Mouse (Mus musculus) left cerebral cortex, postnatal 10 days (tissue): ENCODE results near the gene Mucl3. TPM values are rescaled to one million over a fixed set of nuclear protein-coding genes. Genes with fewer than 3 reads are reported as not detected.

Experiments used
- DNase-seq, 2 experiments: peaks; one replicate each; pipeline ENCODE4 v3.0.0; 2021 to 2022; ENCODE audit warnings: low spot score in 2 of 2, mixed read lengths in 1 of 2; ENCODE audit errors: extremely low spot score in 1 of 2
- intact Hi-C: fragments of 180-260 bp; cut with DNase I; formaldehyde crosslinking; loops from one replicate; pipeline ENCODE4 v1.15.1; 2025
- total RNA-seq, 2 experiments: library from RNA; stranded (reverse); gene quantifications; 2 replicates each; pipeline ENCODE4 v1.2.3; 2021

Mucl3 gene
- total RNA-seq, 2 experiments from 2014 or later = not detected

DNA sequence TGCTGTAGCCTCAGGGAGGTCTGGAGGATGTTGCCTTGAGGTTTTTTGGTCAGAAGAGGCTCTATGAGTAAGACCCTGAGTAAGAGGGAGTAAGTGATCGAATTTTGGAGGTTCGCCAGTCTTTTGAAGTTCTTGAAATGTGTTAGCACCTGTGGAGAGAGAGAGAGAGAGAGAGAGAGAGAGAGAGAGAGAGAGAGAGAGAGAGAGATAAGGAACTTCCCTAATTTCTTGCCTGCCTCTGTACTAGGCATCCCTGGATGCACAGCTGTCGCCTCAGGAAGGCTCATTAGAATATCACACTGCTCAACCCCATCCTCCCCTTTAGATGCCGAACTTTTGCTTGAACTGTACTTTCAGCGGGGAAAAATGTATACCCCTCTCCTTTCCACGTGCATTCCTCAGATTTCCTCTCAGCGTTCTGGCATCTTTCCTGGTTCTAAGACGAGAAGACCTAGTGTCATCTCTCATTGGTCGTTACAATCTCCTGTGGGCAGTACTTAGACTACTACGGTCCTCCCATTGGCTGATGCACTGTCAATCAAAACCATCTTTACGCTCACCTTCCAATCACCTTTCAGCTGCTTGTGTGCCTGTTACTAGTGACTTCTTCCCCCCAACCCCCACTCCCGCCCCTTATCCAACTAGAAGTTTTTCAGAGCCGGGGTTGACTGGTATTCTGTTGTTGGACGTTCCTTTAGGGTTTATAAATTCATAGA is 4.9 kb downstream of the Mucl3 start:
- intact Hi-C loops = loop anchor here (5.0 kb wide), 1 partner anchor 99 kb away; no protein-coding TSS in a partner anchor

DNA sequence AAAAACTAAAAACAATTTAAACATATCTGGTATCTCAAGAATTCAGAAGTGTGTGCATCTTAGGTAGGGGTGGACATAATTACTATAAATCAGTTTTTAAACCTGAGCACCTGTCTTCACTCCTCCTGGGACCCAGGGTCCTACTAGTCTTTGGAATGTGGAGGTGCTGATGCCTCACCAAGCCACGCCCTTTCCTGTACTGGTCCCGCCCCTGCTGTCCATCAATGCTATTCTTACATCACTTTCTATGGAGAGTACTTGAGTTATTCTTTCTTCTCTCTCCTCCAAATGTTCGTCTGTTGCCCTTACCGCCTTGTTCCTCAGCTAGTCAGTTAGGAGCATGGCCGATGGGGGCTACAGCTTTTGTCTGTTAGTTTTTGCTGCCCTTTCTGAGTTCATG is 7.1 kb downstream of the Mucl3 start:
- peak in 1 of 2 experiments; percentile 63 for DNase-seq
- intact Hi-C loops = loop anchor here (5.0 kb wide), 1 partner anchor 101 kb away; no protein-coding TSS in a partner anchor

More for the DNA sequence above, 4.9 kb downstream of the Mucl3 start:
- peak in 1 of 2 experiments; percentile 51 for DNase-seq

DNA sequence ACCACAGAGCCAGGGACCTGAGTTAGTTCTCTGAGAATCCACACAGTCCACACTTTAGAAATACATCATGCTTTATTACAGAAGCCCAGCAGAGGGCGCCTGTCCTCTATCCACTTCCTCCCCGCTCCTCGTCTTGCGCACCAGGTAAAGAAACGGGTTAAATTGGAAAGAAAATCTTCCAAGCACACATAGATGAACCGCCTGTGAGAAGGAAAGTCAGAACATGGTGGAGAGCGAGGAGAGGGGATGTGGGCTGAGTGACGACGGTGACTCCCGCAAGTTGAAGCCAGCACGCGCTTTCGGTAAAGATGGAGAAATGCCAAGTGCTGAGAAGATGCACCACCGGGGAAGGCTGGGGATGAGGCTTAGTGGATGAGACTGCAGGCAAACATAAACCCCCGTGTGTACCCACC is 7.8 kb downstream of the Mucl3 start:
- intact Hi-C loops = loop anchor here (2.0 to 5.0 kb wide), 2 partner anchors 45 to 102 kb away; no protein-coding TSS in a partner anchor

DNA sequence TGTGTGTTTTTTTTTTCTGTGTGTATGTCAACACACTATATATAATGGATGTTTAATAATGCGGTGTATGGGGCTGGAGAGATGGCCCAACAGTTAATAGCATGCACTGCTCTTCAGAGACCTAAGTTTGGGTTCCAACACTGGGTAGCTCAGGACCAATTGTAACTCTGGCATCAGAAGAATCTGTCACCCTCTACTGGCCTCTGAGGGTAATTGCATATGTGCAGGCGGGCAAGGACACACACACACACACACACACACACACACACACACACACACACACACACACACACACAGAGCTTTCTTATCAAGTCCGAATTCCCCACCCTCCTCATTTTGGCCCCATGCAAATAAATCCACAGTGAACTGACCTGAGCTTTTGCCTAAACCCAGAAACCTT is 8.3 kb downstream of the Mucl3 start:
- DNase-seq = peak in 1 of 2 experiments; percentile 50
- intact Hi-C loops = loop anchor here (2.0 to 5.0 kb wide), 2 partner anchors 44 to 102 kb away; no protein-coding TSS in a partner anchor

More for the DNA sequence above, 7.8 kb downstream of the Mucl3 start:
- peak; percentile 74 to 88 for DNase-seq

DNA sequence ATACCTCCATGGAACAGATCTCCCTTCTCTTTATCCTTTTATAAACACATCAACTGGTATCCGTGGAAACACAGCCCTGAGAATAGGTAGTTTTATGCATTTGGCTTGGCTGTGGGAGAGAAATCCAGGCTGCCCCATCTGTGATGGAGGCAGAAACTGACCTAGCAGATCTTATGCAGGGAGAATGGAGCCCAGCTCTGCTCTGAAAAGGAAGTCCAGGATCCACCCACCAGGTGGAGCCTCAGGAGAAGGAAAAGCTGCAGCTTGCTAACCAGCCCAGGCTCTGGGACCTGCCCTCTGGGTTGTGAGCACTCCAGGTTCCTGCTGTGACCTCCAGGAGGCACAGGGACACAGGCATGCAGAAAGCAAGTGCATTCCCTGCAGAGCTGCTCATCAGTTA is 9.5 kb downstream of the Mucl3 start:
- peak; percentile 62 to 71 for DNase-seq
- intact Hi-C loops = loop anchor here (2.0 kb wide), 1 partner anchor 43 kb away; no protein-coding TSS in a partner anchor

DNA sequence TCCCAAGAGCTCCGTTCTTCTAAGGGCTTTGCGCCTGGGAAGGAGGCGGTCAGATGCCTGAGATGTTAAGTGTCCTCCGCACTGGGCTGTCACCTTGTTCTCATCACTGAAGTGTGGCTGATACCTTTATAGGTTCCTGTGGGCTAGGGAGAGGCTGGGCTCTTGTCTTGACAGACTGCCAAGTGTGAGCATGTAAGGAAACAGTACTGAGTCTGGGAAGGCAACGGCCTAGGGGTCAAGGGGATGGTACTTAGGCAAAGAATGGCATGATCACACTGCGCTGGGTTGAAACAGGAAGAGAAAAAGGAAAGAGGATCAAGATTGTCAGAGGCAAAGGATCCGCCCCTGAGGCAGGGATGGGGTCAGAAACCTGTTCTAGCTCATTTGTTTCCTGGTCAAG is 17.0 kb downstream of the Mucl3 start, which contains the start of gene Gm9573:
Gene Gm9573 (minus strand): TSS at position 101 of the 400 bp plus-strand sequence.
- no peak for DNase-seq
- intact Hi-C loops = no loop called here

DNA sequence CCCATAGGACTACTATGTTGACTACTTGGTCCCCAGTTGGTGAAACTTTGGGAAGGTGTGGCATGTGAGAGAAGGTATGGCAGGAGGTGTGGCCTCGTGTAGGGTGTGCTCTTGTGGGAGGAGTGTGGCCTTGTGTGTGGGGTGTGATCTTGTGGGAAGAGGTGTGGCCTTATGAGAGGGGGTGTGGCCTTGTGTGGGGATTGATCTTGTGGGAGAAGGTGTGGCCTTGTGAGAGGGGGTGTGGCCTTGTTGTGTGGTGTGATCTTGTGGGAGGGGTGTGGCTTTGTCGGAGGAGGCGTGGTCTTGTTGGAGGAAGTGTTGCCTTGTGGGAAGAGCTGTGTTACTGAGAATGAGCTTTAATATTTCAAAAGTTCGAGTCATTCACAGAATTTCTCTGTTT is 26.4 kb downstream of the Mucl3 start:
- no peak for DNase-seq
- intact Hi-C loops = no loop called here

DNA sequence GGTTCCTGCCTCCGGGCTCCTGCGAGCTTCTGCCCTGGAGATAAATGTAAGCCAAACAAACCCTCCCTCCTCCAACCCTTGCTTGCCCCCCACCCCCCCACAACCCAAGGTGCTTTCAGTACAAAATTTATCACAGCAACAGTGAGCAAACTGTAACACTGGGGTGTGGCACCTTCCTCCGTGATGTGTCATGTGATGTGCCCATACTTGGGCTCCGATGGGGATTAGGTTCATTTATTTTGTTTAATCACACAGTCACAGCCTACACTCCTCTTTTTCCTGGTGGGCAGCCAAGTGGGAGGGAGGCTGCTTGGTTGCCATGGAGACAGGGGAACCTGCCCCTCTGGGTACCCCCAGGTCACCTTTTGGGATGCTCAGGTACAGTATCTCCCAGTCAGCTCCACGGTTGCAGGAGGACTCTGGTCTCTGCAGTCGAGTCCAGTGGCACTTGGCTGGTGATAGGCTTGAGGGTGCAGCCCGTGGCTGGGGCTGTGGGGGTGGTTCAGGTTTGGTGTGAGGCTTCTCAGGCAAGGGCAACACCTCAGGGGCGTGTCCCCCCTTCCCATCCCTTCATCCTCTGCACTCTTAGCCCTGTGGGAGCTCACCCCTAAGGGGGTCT is 41.6 kb downstream of the Mucl3 start:
- DNase-seq = no peak
- intact Hi-C loops = no loop called here

DNA sequence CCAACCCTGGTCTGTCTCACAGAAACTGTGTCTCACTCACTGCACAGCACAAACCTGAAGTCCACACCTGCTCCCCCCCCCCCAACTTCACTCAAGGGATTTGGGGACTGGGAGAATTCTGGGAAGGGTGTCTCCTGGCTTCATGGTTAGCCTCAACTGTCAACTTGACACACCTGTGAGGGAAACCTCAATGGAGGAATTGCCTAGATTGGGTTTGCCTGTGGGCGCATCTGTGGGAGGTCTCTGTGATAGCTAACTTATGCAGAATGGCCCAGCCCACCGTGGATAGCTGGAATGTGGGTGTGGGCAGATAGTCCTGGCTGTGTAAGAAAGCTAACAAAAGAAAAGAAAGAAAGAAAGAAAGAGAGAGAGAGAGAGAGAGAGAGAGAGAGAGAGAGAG is 42.2 kb downstream of the Mucl3 start, which contains the start of gene Sfta2:
Gene Sfta2 (plus strand): TSS at position 301 of the 400 bp plus-strand sequence.
- intact Hi-C loops = no loop called here
- DNase-seq = no peak

DNA sequence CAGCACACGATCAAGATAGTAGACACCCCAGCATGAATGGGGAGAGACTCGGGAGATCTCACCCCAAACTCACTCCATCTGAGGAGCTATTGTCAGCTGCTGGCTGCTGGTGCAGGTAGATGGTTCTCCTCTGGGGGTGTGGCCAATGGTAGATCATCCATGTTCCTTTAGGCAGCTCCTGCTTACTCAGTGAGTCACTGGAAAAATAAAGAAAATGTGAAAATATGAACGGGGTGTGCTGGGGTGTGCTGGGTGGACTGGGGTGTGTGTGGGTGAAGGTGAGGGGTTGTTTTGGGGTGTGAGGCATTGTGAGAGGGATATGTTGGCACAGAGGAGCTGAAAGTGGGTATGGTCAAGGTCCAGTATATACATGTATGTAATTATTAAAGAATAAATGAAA is 46.1 kb downstream of the Mucl3 start:
- intact Hi-C loops = no loop called here
- no peak for DNase-seq

DNA sequence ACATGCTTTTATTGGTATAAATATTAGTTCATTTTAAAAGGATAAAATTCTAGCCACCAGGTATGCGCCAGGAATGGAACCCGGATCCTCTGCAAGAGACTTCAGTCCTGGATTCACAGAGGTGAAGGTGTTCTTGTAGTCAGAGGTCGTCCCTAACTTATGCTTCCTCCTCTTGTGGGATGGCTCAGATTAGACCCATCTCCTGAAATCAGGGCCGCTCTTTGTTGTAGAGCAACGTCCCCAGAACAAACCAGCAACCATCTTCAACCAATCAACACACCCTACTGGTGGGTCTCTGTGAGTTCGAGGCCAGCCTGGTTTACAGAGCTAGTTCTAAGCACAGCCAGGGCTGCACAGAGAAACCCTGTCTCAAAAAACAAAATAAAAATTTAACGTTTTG is 49.0 kb downstream of the Mucl3 start:
- intact Hi-C loops = no loop called here

DNA sequence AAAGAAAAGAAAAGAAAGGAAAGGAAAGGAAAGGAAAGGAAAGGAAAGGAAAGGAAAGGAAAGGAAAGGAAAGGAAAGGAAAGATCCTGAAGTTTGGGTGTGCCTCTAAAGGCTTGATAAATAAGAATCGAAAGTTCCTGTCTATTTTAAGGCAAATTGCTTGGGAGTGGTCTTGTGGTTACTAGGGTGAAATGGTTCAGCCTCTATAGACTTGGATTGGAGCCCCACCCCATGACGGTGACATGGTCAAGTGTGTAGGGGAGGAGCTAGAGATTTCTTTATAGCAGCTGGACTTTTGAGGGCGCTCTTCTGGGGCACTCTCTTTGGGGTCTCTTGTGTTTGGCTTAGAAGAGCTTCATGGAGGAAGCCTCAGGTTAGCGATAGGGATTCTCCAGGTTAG is 49.7 kb downstream of the Mucl3 start:
- no peak for DNase-seq
- intact Hi-C loops = no loop called here

More for the DNA sequence above, 49.0 kb downstream of the Mucl3 start:
- DNase-seq = no peak

DNA sequence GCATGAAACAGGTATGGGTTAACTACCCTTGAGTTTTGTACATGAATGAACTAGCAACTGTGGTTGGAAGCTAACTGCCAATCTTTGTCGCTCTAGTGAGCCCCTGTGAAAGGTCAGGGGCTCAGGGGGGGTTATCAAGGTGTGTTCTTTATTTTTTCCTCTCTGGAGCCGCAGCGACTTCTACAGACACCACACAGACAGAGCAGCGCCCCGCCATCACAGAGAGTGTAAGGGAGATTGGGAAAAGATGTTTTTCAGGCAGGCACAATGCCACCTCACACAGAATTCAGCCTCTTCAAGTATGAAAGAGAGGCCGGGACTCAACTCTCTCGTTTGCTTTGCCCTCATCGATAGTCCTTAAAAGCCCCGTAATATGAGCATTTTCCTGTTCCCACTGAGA is 51.4 kb downstream of the Mucl3 start:
- intact Hi-C loops = no loop called here
- no peak for DNase-seq

DNA sequence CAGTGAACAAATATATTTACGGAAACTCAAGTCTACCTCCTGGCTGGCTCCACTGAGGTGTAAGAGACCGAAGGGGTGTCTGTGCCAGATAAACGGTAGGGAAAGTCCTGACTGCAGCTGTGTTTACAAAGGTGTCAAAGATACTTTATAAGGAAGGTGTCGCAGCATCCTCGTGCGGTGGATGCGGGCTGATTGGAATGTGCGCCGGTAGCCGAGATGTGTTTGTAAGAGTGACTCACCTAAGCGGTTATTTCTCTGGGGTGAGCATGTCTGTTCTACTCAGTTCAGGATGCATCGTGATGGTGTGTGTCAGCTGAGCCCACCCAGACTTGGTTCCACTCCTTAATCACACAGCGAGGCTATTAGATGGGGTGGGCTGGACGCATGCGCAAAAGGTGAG is 51.8 kb downstream of the Mucl3 start:
- intact Hi-C loops = loop anchor here (2.0 kb wide), 1 partner anchor 43 kb away; no protein-coding TSS in a partner anchor
- no peak for DNase-seq

DNA sequence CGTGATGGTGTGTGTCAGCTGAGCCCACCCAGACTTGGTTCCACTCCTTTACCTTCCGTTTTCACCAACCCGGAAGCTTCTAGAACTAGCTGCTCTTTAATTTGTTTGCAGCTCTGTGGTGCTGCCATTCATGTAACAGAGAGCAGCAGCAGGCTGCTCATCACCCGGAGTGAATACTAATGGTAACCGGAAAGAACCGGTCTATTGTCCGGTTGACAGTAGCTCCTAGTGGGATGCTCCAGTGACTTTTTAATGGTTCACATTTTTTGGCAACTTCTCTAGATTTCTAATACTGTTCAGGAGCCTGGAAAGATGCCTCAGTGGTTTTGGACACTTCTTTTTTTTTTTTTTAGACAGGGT is 52.3 kb downstream of the Mucl3 start:
- no peak for DNase-seq
- intact Hi-C loops = loop anchor here (2.0 kb wide), 1 partner anchor 44 kb away; no protein-coding TSS in a partner anchor

DNA sequence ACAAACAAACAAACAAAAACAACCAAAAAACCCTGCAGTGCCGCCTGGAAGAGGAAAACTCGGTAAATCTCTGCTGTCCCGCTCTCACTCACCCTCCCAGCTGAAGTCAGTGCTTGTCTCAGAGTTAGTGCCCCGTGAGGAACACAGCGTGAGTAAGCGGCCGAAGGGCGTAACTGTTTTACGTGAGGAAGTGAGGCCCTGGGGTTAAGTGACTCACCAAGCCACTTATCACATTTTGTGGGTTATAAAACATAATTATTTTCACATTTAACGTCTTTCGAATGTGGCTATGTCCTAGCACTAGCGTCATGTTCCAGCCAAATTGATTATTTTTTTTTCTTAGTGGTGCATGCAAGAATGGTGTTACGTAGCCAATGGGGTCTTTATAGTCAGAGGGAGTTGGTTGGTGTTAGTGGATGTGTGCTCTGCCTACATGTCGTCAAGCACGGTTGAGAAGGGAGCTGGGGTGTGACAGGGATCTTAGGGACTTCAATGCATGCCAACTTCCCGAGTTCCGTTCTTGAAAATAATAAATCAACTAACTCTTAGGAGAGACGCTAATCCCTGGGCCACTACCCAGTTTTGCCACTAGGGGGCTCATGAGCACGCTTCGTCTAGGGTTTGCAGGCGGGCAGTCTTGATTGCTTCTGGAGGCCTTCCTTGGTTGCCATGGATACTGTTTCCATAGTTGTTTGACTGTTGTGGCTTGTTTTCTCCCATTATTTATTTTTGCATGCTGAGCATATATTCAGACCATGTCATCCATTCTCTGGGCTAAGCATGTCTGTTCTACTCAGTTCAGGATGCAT is 52.9 kb downstream of the Mucl3 start:
- intact Hi-C loops = loop anchor here (2.0 kb wide), 1 partner anchor 44 kb away; no protein-coding TSS in a partner anchor
- peak; percentile 82 to 83 for DNase-seq

DNA sequence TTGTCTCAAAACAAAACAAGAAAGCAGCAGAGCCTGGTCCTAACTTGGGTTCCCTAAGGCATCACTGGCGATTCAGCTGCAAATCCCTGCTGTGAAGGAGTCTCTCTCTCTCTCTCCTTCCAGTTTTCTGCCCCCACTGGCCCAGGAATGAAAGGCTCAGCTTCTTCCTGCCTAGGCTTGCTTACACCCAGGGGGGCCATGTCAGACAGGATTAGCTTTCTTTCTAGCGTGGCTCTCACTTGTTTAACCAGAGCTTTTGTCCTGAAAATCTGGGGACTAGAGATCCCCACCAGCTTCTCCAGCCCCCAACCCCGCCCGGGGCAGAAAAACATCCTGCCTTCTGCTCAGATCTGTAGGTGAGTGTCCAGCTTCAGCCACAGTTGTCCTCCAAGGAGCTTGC is 55.1 kb downstream of the Mucl3 start:
- intact Hi-C loops = no loop called here
- DNase-seq = no peak

DNA sequence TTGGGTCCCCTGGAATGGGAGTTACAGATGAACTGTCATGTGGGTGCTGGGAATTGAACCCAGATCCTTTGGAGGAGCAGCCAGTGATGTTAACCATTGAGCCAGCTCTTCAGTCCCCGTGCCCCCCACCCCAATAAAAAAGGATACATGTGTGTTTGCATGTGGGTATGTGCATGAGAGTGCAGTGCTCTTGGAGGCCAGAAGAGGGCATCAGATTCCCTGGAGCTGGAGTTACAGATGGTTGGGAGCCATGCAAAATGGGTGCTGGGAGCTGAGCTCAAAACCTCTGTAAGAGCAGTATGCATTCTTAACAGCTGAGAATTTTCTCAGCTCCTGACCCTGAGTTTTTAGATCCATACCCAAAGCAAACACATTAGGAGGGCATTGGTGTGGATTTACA is 56.2 kb downstream of the Mucl3 start:
- intact Hi-C loops = no loop called here

More for the DNA sequence above, 56.2 kb downstream of the Mucl3 start:
- DNase-seq = no peak
